Comparison of ENCODE assay signal across 8 mouse cellular contexts in the genomic region with DNA sequence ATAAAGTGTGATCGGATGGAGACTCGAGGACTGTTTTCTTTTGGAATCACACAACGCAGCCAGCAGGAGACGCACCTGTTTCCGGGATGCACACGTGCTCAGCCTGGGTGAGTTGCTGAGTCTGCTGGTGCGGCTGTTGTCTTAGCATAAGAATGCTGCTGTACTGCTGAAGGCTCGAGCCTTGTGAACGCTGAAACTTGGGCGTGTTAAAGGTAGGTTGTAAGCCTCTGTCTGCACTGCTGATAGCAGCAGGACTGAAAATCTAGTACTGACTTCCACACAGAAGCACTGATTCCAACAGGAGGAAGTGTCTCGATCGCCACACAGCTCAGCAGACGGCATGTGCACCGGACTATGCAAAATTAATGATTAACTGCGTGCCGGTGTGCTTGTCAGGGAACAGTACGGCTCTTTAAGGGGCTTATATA.
DNase-seq lines count a peak whose midpoint lies in the region; ATAC-seq and TF ChIP-seq lines count a peak whose summit lies in the region.

No protein-coding gene starts in this region.

- H3K4me2 ChIP-seq in intestine, embryonic 15.5 days (replicated peaks) = peak overlapping the region; percentile 51
- peak overlapping the region; percentile 56 for H3K4me2 ChIP-seq in limb, embryonic 13.5 days (replicated peaks)
- H3K4me2 ChIP-seq in neural tube, embryonic 12.5 days (replicated peaks) = peak overlapping the region; percentile 55

- TF ChIP-seq CTCF in lung, adult 2 months (IDR thresholded peaks at IDR 0.05; ENCODE audit: insufficient read depth, low read length) = no peak

- ATAC-seq in intestine, embryonic 15.5 days = peak; percentile 98
- peak; percentile 48; the same call in 1 of the 2 replicates for ATAC-seq in limb, embryonic 13.5 days (ENCODE audit: low FRiP score, low read depth)
- ATAC-seq in neural tube, embryonic 12.5 days (ENCODE audit: low FRiP score, low read depth) = peak; percentile 87
- ATAC-seq in erythroblast, adult 5-6 weeks (replicated peaks; ENCODE audit: low FRiP score, poor library complexity, severe bottlenecking) = no peak

- no peaks in the 10 kb centered on the region for H3K36me3 ChIP-seq in intestine, embryonic 15.5 days
- no peaks in the 10 kb centered on the region for H3K36me3 ChIP-seq in limb, embryonic 13.5 days
- H3K36me3 ChIP-seq in neural tube, embryonic 12.5 days = no peaks in the 10 kb centered on the region

- TF ChIP-seq POLR2A in lung, adult 2 months (IDR thresholded peaks at IDR 0.05; ENCODE audit: borderline replicate concordance, extremely low read depth, low read depth, low read length) = no peak

- H3K27ac ChIP-seq in intestine, embryonic 15.5 days = peak overlapping the region; percentile 52; the same call in 1 of the 2 replicates
- H3K27ac ChIP-seq in limb, embryonic 13.5 days = peak overlapping the region; percentile 48; the same call in 1 of the 2 replicates
- no peak overlapping the region for H3K27ac ChIP-seq in neural tube, embryonic 12.5 days

- no peaks in the 10 kb centered on the region for H3K27me3 ChIP-seq in intestine, embryonic 15.5 days (replicated peaks)
- no peaks in the 10 kb centered on the region for H3K27me3 ChIP-seq in limb, embryonic 13.5 days
- H3K27me3 ChIP-seq in neural tube, embryonic 12.5 days (replicated peaks) = no peaks in the 10 kb centered on the region

- H3K9me3 ChIP-seq in intestine, embryonic 15.5 days = no peaks in the 10 kb centered on the region
- H3K9me3 ChIP-seq in limb, embryonic 13.5 days = no peaks in the 10 kb centered on the region
- H3K9me3 ChIP-seq in neural tube, embryonic 12.5 days = no peaks in the 10 kb centered on the region

- peak; percentile 10 for DNase-seq in lung, adult 2 months
- DNase-seq in lung, postnatal 14 days = no peak
- peak; percentile 62 for DNase-seq in embryo, embryonic 11 days
- no peak for DNase-seq in adrenal gland, postnatal 4 days (ENCODE audit: low spot score in 2 of 2)

- no peaks in the 10 kb centered on the region for H3K4me1 ChIP-seq in lung, adult 2 months (ENCODE audit: control insufficient read depth, insufficient read depth, low read length)
- H3K4me1 ChIP-seq in intestine, embryonic 15.5 days (replicated peaks) = peaks cover 3% of the 10 kb centered on the region; the same call in 1 of the 2 replicates
- H3K4me1 ChIP-seq in limb, embryonic 13.5 days = peaks cover 22% of the 10 kb centered on the region
- peaks cover 10% of the 10 kb centered on the region for H3K4me1 ChIP-seq in neural tube, embryonic 12.5 days

- WGBS in lung, adult 2 months = 37% methylated on average over 17 of the region's 17 CpGs
- WGBS in intestine, embryonic 15.5 days = 27% methylated on average over 17 of the region's 17 CpGs
- WGBS in limb, embryonic 13.5 days = 31% methylated on average over 17 of the region's 17 CpGs
- WGBS in neural tube, embryonic 12.5 days = 8% methylated on average over 17 of the region's 17 CpGs

- no peak overlapping the region for H3K4me3 ChIP-seq in lung, adult 2 months (replicated peaks; ENCODE audit: extremely low read depth, low read depth, low read length)
- H3K4me3 ChIP-seq in intestine, embryonic 15.5 days (replicated peaks) = peak overlapping the region; percentile 15; the same call in 1 of the 2 replicates
- H3K4me3 ChIP-seq in limb, embryonic 13.5 days = peak overlapping the region; percentile 18; the same call in 1 of the 2 replicates
- no peak overlapping the region for H3K4me3 ChIP-seq in neural tube, embryonic 12.5 days

- no peak overlapping the region for H3K9ac ChIP-seq in intestine, embryonic 15.5 days
- no peak overlapping the region for H3K9ac ChIP-seq in limb, embryonic 13.5 days
- H3K9ac ChIP-seq in neural tube, embryonic 12.5 days = no peak overlapping the region

Comparison
In these comparisons a context has a peak if more than half of its experiments do, and no peak if none do; other contexts are left out.
1. DNase-seq: peak in lung, adult 2 months (single experiment) and embryo, embryonic 11 days (single experiment); none in lung, postnatal 14 days (single experiment) and adrenal gland, postnatal 4 days (0 of 2).
2. H3K4me3 ChIP-seq: peak in intestine, embryonic 15.5 days (single experiment) and limb, embryonic 13.5 days (single experiment); none in lung, adult 2 months (single experiment) and neural tube, embryonic 12.5 days (single experiment).
3. Peak in every context shown above with its lines, with median percentiles within 50 percentile points of each other: H3K4me2 ChIP-seq.